Mouse (Mus musculus) liver, postnatal 0 days (tissue): ENCODE results near the gene Trmt11.

Experiments
- CTCF ChIP-seq: sonication (generic); IDR thresholded peaks from 2 replicates; pipeline ENCODE4 v1.5.1; 2016; ENCODE audit warnings: antibody characterized with exemption, low read depth
- EP300 ChIP-seq: IDR thresholded peaks from 2 replicates; pipeline ENCODE4 v1.6.1; 2016; ENCODE audit warnings: antibody characterized with exemption, low read depth, mild to moderate bottlenecking

- TF ChIP-seq EP300 (no peak), CTCF (no peak)
These were observed 29.0 kb upstream of the Trmt11 start, which contains the start of gene Hint3 for GRCm38 (mm10) chr10:30629513-30629912.
